Mouse (Mus musculus): ENCODE measurements around the gene Setdb1.

The Setdb1 gene

GRCm38 (mm10) chr3:95292899-95293298 lies 64.1 kb downstream of the Setdb1 start:
- no peak for DNase-seq (ENCODE audit: low spot score)

GRCm38 (mm10) chr3:95291041-95291440 lies 66.0 kb downstream of the Setdb1 start:
- DNase-seq (ENCODE audit: low spot score) = no peak

GRCm38 (mm10) chr3:95290156-95290555 lies 66.8 kb downstream of the Setdb1 start:
- no peak for DNase-seq (ENCODE audit: low spot score)

GRCm38 (mm10) chr3:95289419-95289818 lies 67.6 kb downstream of the Setdb1 start:
- no peak for DNase-seq (ENCODE audit: low spot score)

GRCm38 (mm10) chr3:95287541-95287940 lies 69.5 kb downstream of the Setdb1 start:
- no peak for DNase-seq (ENCODE audit: low spot score)

- no peak for DNase-seq (ENCODE audit: low spot score)
Observed at GRCm38 (mm10) chr3:95286510-95286909, 70.5 kb downstream of the Setdb1 start.

GRCm38 (mm10) chr3:95286011-95286410 lies 71.0 kb downstream of the Setdb1 start:
- DNase-seq (ENCODE audit: low spot score) = no peak

GRCm38 (mm10) chr3:95285390-95285789 lies 71.6 kb downstream of the Setdb1 start:
- DNase-seq (ENCODE audit: low spot score) = no peak

- peak; percentile 69 for DNase-seq (ENCODE audit: low spot score)
Observed at GRCm38 (mm10) chr3:95284501-95285281, 72.3 kb downstream of the Setdb1 start.

- DNase-seq (ENCODE audit: low spot score) = no peak
Observed at GRCm38 (mm10) chr3:95284062-95284461, 72.9 kb downstream of the Setdb1 start.

- no peak for DNase-seq (ENCODE audit: low spot score)
Observed at GRCm38 (mm10) chr3:95283589-95283941, 73.4 kb downstream of the Setdb1 start.

- peak; percentile 74 for DNase-seq (ENCODE audit: low spot score)
Observed at GRCm38 (mm10) chr3:95282865-95283588, 74.0 kb downstream of the Setdb1 start.

- no peak for DNase-seq (ENCODE audit: low spot score)
Observed at GRCm38 (mm10) chr3:95282381-95282864, 74.6 kb downstream of the Setdb1 start.

- peak; percentile 98 for DNase-seq (ENCODE audit: low spot score)
Observed at GRCm38 (mm10) chr3:95281216-95282126, 75.5 kb downstream of the Setdb1 start, which contains the start of the genes Mindy1 and Prune1. Mindy1 (plus strand) TSS chr3:95281345. Prune1 (minus strand) TSS chr3:95282076.

GRCm38 (mm10) chr3:95280747-95281146 lies 76.3 kb downstream of the Setdb1 start:
- DNase-seq (ENCODE audit: low spot score) = no peak

GRCm38 (mm10) chr3:95277149-95277551 lies 79.9 kb downstream of the Setdb1 start:
- no peak for DNase-seq (ENCODE audit: low spot score)

- no peak for DNase-seq (ENCODE audit: low spot score)
Observed at GRCm38 (mm10) chr3:95276428-95276934, 80.5 kb downstream of the Setdb1 start.

GRCm38 (mm10) chr3:95275161-95275560 lies 81.8 kb downstream of the Setdb1 start:
- DNase-seq (ENCODE audit: low spot score) = no peak

GRCm38 (mm10) chr3:95274453-95274852 lies 82.5 kb downstream of the Setdb1 start:
- no peak for DNase-seq (ENCODE audit: low spot score)
